Mouse (Mus musculus) ES-E14 (cell line): ENCODE results near the gene Gm5089.

ENCODE experiments used
- CHD2 ChIP-seq: IDR thresholded peaks from 2 replicates; pipeline ENCODE4 v1.6.1; 2014; ENCODE audit warnings: mild to moderate bottlenecking, low read depth, low read length, inconsistent platforms
- HCFC1 ChIP-seq: IDR thresholded peaks from 2 replicates; pipeline ENCODE4 v1.6.1; 2012; ENCODE audit warnings: low read length, inconsistent platforms, borderline replicate concordance; ENCODE audit not compliant: insufficient read depth
- MAFK ChIP-seq: IDR thresholded peaks from 2 replicates; pipeline ENCODE4 v1.6.1; 2014; ENCODE audit warnings: mild to moderate bottlenecking, low read depth, low read length, inconsistent platforms; ENCODE audit not compliant: insufficient read depth
- ZNF384 ChIP-seq: IDR thresholded peaks from 2 replicates; pipeline ENCODE4 v1.6.1; 2012; ENCODE audit warnings: low read depth, low read length, inconsistent platforms

DNA sequence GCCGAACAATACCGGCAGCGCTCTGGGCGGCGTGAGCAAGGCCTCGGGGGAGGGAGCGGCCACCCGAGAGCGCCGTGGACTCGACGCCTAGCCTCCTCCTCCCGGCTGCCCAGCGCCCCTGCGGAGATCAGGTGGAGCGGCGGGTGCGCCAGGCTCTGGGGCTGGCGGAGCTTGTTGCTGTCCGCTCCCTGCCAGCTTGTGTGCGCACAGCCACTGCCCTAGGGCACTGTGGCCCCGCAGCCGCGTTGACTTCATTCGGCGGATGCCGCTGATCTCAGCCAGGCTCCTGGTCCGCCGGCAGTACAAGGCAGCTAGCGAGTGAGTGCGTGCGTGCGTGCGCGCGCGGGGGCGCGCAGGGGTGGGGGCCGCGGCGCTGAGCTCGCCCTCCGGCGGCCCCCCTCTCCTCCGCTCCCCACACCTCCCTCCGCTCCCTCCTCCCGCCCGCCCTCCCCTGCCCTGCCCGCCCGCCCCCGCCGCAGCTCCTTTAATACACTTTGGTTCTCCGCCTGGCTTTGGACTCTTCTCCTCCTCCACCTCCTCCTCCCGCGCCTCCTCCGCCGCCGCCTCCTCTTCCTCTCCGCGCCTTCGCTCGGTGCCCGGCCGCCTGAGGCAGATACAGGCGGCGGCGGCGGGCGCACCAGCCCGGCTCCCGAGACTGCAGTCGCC is 24.1 kb upstream of the Gm5089 start, which contains the start of gene Zic2:
- TF ChIP-seq CHD2 (no peak), HCFC1 (peak; percentile 66; the same call in 1 of the 2 replicates), MAFK (no peak), ZNF384 (no peak)
